Mouse (Mus musculus) embryonic stem cell, embryonic (primary cell): ENCODE data around the gene Ddo.

Experiments
- CTCF ChIA-PET, 4 experiments: fragments of 300-600 bp in 2 of 4; fragments of 350-600 bp in 2 of 4; sonication (Branson Sonifier 250); formaldehyde crosslinking; loops; one replicate each; lab custom pipeline; 2022; ENCODE audit warnings: inconsistent platforms in 2 of 4; lab: Charles Lee
- POLR2A ChIA-PET, 4 experiments: fragments of 300-600 bp in 2 of 4; fragments of 350-600 bp in 2 of 4; sonication (Branson Sonifier 250); formaldehyde crosslinking; loops; one replicate each; lab custom pipeline; 2022; ENCODE audit warnings: antibody characterized with exemption in 4 of 4, inconsistent platforms in 1 of 4; lab: Charles Lee

Ddo gene

GRCm38 (mm10) chr10:40684326-40684725 is 54.5 kb downstream of the Ddo start:
- ChIA-PET POLR2A (interaction anchor here in 2 of 4 experiments (0.8 to 1.6 kb wide), 5 partner anchors 8 to 352 kb away, joined by 3 to 7 read pairs (median 4); no protein-coding TSS in a partner anchor), CTCF (no interaction called here)

GRCm38 (mm10) chr10:40685641-40686040 is 55.8 kb downstream of the Ddo start:
- CTCF ChIA-PET = interaction anchor here in 1 of 4 experiments (0.7 kb wide), 1 partner anchor 11 kb away, joined by 4 read pairs; no protein-coding TSS in a partner anchor
- POLR2A ChIA-PET = no interaction called here

GRCm38 (mm10) chr10:40686976-40687375 is 57.2 kb downstream of the Ddo start:
- ChIA-PET POLR2A (interaction anchor here in 1 of 4 experiments (0.7 kb wide), 1 partner anchor 24 kb away, joined by 4 read pairs; no protein-coding TSS in a partner anchor), CTCF (no interaction called here)

- ChIA-PET POLR2A (interaction anchor here in 2 of 4 experiments (0.6 to 0.7 kb wide), 3 partner anchors 22 to 60 kb away, joined by 3 to 4 read pairs (median 3); no protein-coding TSS in a partner anchor), CTCF (no interaction called here)
Measured at GRCm38 (mm10) chr10:40687407-40687806, 57.6 kb downstream of the Ddo start.

- POLR2A ChIA-PET = interaction anchor here in 1 of 4 experiments (0.5 to 0.9 kb wide), 2 partner anchors 35 to 463 kb away, joined by 3 read pairs; no protein-coding TSS in a partner anchor
- CTCF ChIA-PET = interaction anchor here in 1 of 4 experiments (0.6 kb wide), 1 partner anchor 268 kb away, joined by 3 read pairs; no protein-coding TSS in a partner anchor
Measured at GRCm38 (mm10) chr10:40688266-40688665, 58.5 kb downstream of the Ddo start.

- CTCF ChIA-PET = no interaction called here
- POLR2A ChIA-PET = interaction anchor here in 2 of 4 experiments (0.7 to 1.2 kb wide), 5 partner anchors 13 to 462 kb away, joined by 3 to 5 read pairs (median 3); no protein-coding TSS in a partner anchor
Measured at GRCm38 (mm10) chr10:40688873-40689272, 59.1 kb downstream of the Ddo start.

GRCm38 (mm10) chr10:40698652-40699051 is 68.8 kb downstream of the Ddo start:
- ChIA-PET CTCF (no interaction called here), POLR2A (no interaction called here)

GRCm38 (mm10) chr10:40711127-40711526 is 81.3 kb downstream of the Ddo start:
- ChIA-PET POLR2A (interaction anchor here in 1 of 4 experiments (1.5 kb wide), 1 partner anchor 22 kb away, joined by 5 read pairs; no protein-coding TSS in a partner anchor), CTCF (no interaction called here)

GRCm38 (mm10) chr10:40713018-40713608 is 83.3 kb downstream of the Ddo start:
- POLR2A ChIA-PET = interaction anchor here in 1 of 4 experiments (0.6 to 0.8 kb wide), 2 partner anchors 13 to 50 kb away, joined by 3 read pairs; no protein-coding TSS in a partner anchor
- CTCF ChIA-PET = interaction anchor here in 3 of 4 experiments (0.6 to 1.3 kb wide), 3 partner anchors 30 to 400 kb away, joined by 3 to 6 read pairs (median 3); partner anchors contain the start of gene Mettl24 (in 1 of the 3)

- CTCF ChIA-PET = interaction anchor here in 1 of 4 experiments (0.6 kb wide), 1 partner anchor 40 kb away, joined by 3 read pairs; no protein-coding TSS in a partner anchor
- POLR2A ChIA-PET = interaction anchor here in 3 of 4 experiments (0.6 to 1.2 kb wide), 4 partner anchors 12 to 170 kb away, joined by 3 to 4 read pairs (median 3); partner anchors contain the start of genes Cdc40 (in 1 of the 3) and Wasf1 (in 1 of the 3)
Measured at GRCm38 (mm10) chr10:40713829-40714228, 84.0 kb downstream of the Ddo start.

- POLR2A ChIA-PET = interaction anchor here in 1 of 4 experiments (1.2 kb wide), 1 partner anchor 168 kb away, joined by 3 read pairs; the partner anchor contains the start of genes Cdc40 and Wasf1
- CTCF ChIA-PET = no interaction called here
Measured at GRCm38 (mm10) chr10:40715151-40715550, 85.3 kb downstream of the Ddo start.

- ChIA-PET POLR2A (interaction anchor here in 2 of 4 experiments (1.0 to 1.3 kb wide), 3 partner anchors 9 to 117 kb away, joined by 3 read pairs; no protein-coding TSS in a partner anchor), CTCF (no interaction called here)
Measured at GRCm38 (mm10) chr10:40716296-40716695, 86.5 kb downstream of the Ddo start.

- CTCF ChIA-PET = no interaction called here
- POLR2A ChIA-PET = interaction anchor here in 2 of 4 experiments (1.0 to 1.3 kb wide), 3 partner anchors 9 to 117 kb away, joined by 3 read pairs; no protein-coding TSS in a partner anchor
Measured at GRCm38 (mm10) chr10:40716713-40717112, 86.9 kb downstream of the Ddo start.

GRCm38 (mm10) chr10:40718362-40718761 is 88.6 kb downstream of the Ddo start:
- CTCF ChIA-PET = interaction anchor here in 1 of 4 experiments (0.6 to 0.8 kb wide), 2 partner anchors 45 to 79 kb away, joined by 4 to 6 read pairs; no protein-coding TSS in a partner anchor
- POLR2A ChIA-PET = interaction anchor here in 1 of 4 experiments (0.9 to 1.2 kb wide), 2 partner anchors 8 to 90 kb away, joined by 3 read pairs; no protein-coding TSS in a partner anchor

- ChIA-PET POLR2A (interaction anchor here in 1 of 4 experiments (0.9 to 1.2 kb wide), 2 partner anchors 9 to 90 kb away, joined by 3 read pairs; no protein-coding TSS in a partner anchor), CTCF (interaction anchor here in 1 of 4 experiments (0.8 kb wide), 1 partner anchor 78 kb away, joined by 4 read pairs; no protein-coding TSS in a partner anchor)
Measured at GRCm38 (mm10) chr10:40719062-40719461, 89.3 kb downstream of the Ddo start.

- POLR2A ChIA-PET = interaction anchor here in 2 of 4 experiments (0.6 to 0.9 kb wide), 2 partner anchors 9 to 70 kb away, joined by 3 read pairs; no protein-coding TSS in a partner anchor
- CTCF ChIA-PET = interaction anchor here in 2 of 4 experiments (0.6 to 0.7 kb wide), 2 partner anchors 57 to 340 kb away, joined by 3 to 6 read pairs; no protein-coding TSS in a partner anchor
Measured at GRCm38 (mm10) chr10:40720883-40721282, 91.1 kb downstream of the Ddo start.

- ChIA-PET CTCF (interaction anchor here in 1 of 4 experiments (1.1 to 1.4 kb wide), 2 partner anchors 38 to 68 kb away, joined by 3 to 4 read pairs; no protein-coding TSS in a partner anchor), POLR2A (interaction anchor here in 1 of 4 experiments (0.5 to 1.2 kb wide), 2 partner anchors 21 to 89 kb away, joined by 3 read pairs; no protein-coding TSS in a partner anchor)
Measured at GRCm38 (mm10) chr10:40724342-40724741, 94.5 kb downstream of the Ddo start.

- ChIA-PET CTCF (interaction anchor here in 1 of 4 experiments (1.1 to 1.4 kb wide), 2 partner anchors 38 to 69 kb away, joined by 3 to 4 read pairs; no protein-coding TSS in a partner anchor), POLR2A (interaction anchor here in 2 of 4 experiments (0.6 to 1.7 kb wide), 8 partner anchors 8 to 667 kb away, joined by 3 to 5 read pairs (median 3); no protein-coding TSS in a partner anchor)
Measured at GRCm38 (mm10) chr10:40725066-40725465, 95.3 kb downstream of the Ddo start.
